Mouse (Mus musculus) kidney, adult 8-10 months (tissue): ENCODE data around the gene Ift57.

Source experiments
- DNase-seq, 2 experiments: peaks; one replicate each; pipeline ENCODE4 v3.0.0; 2022

Gene Ift57

GRCm38 (mm10) chr16:49796271-49796670 is 97.2 kb downstream of the Ift57 start:
- DNase-seq: no peak

GRCm38 (mm10) chr16:49796954-49797353 is 97.9 kb downstream of the Ift57 start:
- DNase-seq: no peak

GRCm38 (mm10) chr16:49798790-49799189 is 99.8 kb downstream of the Ift57 start:
- peak; percentile 13 to 24 for DNase-seq

- DNase-seq: peak; percentile 42
Observed at GRCm38 (mm10) chr16:49799597-49800561, 100.8 kb downstream of the Ift57 start, which contains the start of gene Cd47. Gene Cd47 (plus strand): TSS chr16:49800533.

GRCm38 (mm10) chr16:49800996-49801395 is 102.0 kb downstream of the Ift57 start:
- no peak for DNase-seq

GRCm38 (mm10) chr16:49801399-49801798 is 102.4 kb downstream of the Ift57 start:
- no peak for DNase-seq

GRCm38 (mm10) chr16:49802993-49803392 is 104.0 kb downstream of the Ift57 start:
- no peak for DNase-seq

GRCm38 (mm10) chr16:49803932-49804461 is 105.0 kb downstream of the Ift57 start:
- DNase-seq: peak; percentile 10 to 13

- no peak for DNase-seq
Observed at GRCm38 (mm10) chr16:49806920-49807319, 107.9 kb downstream of the Ift57 start.

GRCm38 (mm10) chr16:49807419-49807841 is 108.4 kb downstream of the Ift57 start:
- no peak for DNase-seq

- DNase-seq: no peak
Observed at GRCm38 (mm10) chr16:49807862-49808430, 108.9 kb downstream of the Ift57 start.

GRCm38 (mm10) chr16:49811897-49812296 is 112.9 kb downstream of the Ift57 start:
- DNase-seq: no peak

- no peak for DNase-seq
Observed at GRCm38 (mm10) chr16:49812821-49813616, 114.0 kb downstream of the Ift57 start.

GRCm38 (mm10) chr16:49814419-49814818 is 115.4 kb downstream of the Ift57 start:
- no peak for DNase-seq
